Mouse (Mus musculus) neural tube, embryonic 11.5 days (tissue): ENCODE measurements around the gene Efs. TPM values are rescaled to one million over a fixed set of nuclear protein-coding genes. Genes with fewer than 3 reads are reported as not detected.

Experiments
- ATAC-seq: fragments of 200-750 bp; cut with Nextera tagmentation; 2 replicates; pipeline ENCODE4 v1.8.0; 2017; ENCODE audit warnings: moderate number of reproducible peaks, mild to moderate bottlenecking, moderate TSS enrichment, moderate library complexity; ENCODE audit not compliant: insufficient read depth, low FRiP score, low TSS enrichment
- DNase-seq: peaks from one replicate; pipeline ENCODE4 v3.0.0-alpha.2; 2015; ENCODE audit warnings: low spot score
- H3K27ac ChIP-seq: fragments of 300-500 bp; sonication (generic); 2 replicates; pipeline ENCODE4 v1.5.1; 2014; ENCODE audit warnings: low read depth, mild to moderate bottlenecking, low read length
- H3K27me3 ChIP-seq: fragments of 300-500 bp; sonication (generic); 2 replicates; pipeline ENCODE4 v1.6.1; 2014; ENCODE audit warnings: mild to moderate bottlenecking, low read length, mixed read lengths; ENCODE audit not compliant: control insufficient read depth, insufficient read depth
- H3K36me3 ChIP-seq: fragments of 300-500 bp; sonication (generic); 2 replicates; pipeline ENCODE4 v1.6.1; 2014; ENCODE audit warnings: mild to moderate bottlenecking, low read length, moderate library complexity, mixed read lengths; ENCODE audit not compliant: control insufficient read depth, insufficient read depth
- H3K4me1 ChIP-seq: fragments of 300-500 bp; sonication (generic); 2 replicates; pipeline ENCODE4 v1.6.1; 2014; ENCODE audit warnings: low read length, mixed read lengths; ENCODE audit not compliant: control insufficient read depth, insufficient read depth
- H3K4me2 ChIP-seq: fragments of 300-500 bp; sonication (generic); 2 replicates; pipeline ENCODE4 v1.6.1; 2014; ENCODE audit warnings: low read depth, mild to moderate bottlenecking, moderate library complexity
- H3K4me3 ChIP-seq: fragments of 300-500 bp; sonication (generic); 2 replicates; pipeline ENCODE4 v1.5.1; 2014; ENCODE audit warnings: low read depth, low read length
- H3K9ac ChIP-seq: fragments of 300-500 bp; sonication (generic); 2 replicates; pipeline ENCODE4 v1.6.1; 2014; ENCODE audit warnings: mild to moderate bottlenecking, low read length
- H3K9me3 ChIP-seq: fragments of 300-500 bp; sonication (generic); 2 replicates; pipeline ENCODE4 v1.6.1; 2016; ENCODE audit warnings: low read length; ENCODE audit not compliant: control insufficient read depth
- WGBS: fragments of 180-500 bp; shearing (Covaris S2); extraction: QIAGEN DNeasy Blood & Tissue Kit; methylation state at CpG from one replicate; pipeline ENCODE4 v1.1.7; 2014; 5-methylcytosine and 5-hydroxymethylcytosine counted together
- polyA plus RNA-seq: library from polyadenylated mRNA; unstranded; fragments of >200 nt; fragmentation: Nextera tagmentation; extraction: Ambion mirVana; gene quantifications from 2 replicates; pipeline ENCODE4 v1.2.1, GENCODE M21; 2014

The Efs gene
- polyA plus RNA-seq, 1 experiment from 2014 or later, result 29.1 TPM

- WGBS, result 95% methylated on average over 8 of the region's 8 CpGs
- Histone ChIP-seq H3K9ac (no peak overlapping the region), H3K9me3 (no peaks in the 10 kb centered on the region), H3K36me3 (no peaks in the 10 kb centered on the region), H3K27ac (no peak overlapping the region), H3K4me1 (no peaks in the 10 kb centered on the region), H3K4me3 (no peak overlapping the region), H3K4me2 (no peak overlapping the region), H3K27me3 (no peaks in the 10 kb centered on the region)
- no peak for ATAC-seq
- no peak for DNase-seq
Measured at GRCm38 (mm10) chr14:54942479-54942878, 16.6 kb upstream of the Efs start.

GRCm38 (mm10) chr14:54941024-54941978 lies 15.4 kb upstream of the Efs start:
- H3K36me3 ChIP-seq, result no peaks in the 10 kb centered on the region
- no peaks in the 10 kb centered on the region for H3K9me3 ChIP-seq
- H3K4me1 ChIP-seq, result no peaks in the 10 kb centered on the region
- H3K27me3 ChIP-seq, result no peaks in the 10 kb centered on the region
- ATAC-seq (no peak), DNase-seq (no peak)
- WGBS, result 67% methylated on average over 13 of the region's 13 CpGs
- no peak overlapping the region for H3K9ac ChIP-seq
- H3K27ac ChIP-seq, result no peak overlapping the region
- H3K4me2 ChIP-seq, result no peak overlapping the region
- no peak overlapping the region for H3K4me3 ChIP-seq

- Histone ChIP-seq H3K27ac (no peak overlapping the region), H3K36me3 (no peaks in the 10 kb centered on the region), H3K9me3 (no peaks in the 10 kb centered on the region), H3K4me2 (no peak overlapping the region), H3K4me1 (no peaks in the 10 kb centered on the region), H3K4me3 (no peak overlapping the region), H3K27me3 (no peaks in the 10 kb centered on the region), H3K9ac (no peak overlapping the region)
- 93% methylated on average over 3 of the region's 3 CpGs for WGBS
- DNase-seq (no peak), ATAC-seq (no peak)
Measured at GRCm38 (mm10) chr14:54940176-54940530, 14.2 kb upstream of the Efs start.

GRCm38 (mm10) chr14:54939434-54940175 lies 13.7 kb upstream of the Efs start:
- DNase-seq, result peak; percentile 63

GRCm38 (mm10) chr14:54938431-54939219 lies 12.7 kb upstream of the Efs start:
- Histone ChIP-seq H3K4me1 (no peaks in the 10 kb centered on the region), H3K4me2 (no peak overlapping the region), H3K27me3 (no peaks in the 10 kb centered on the region), H3K9ac (no peak overlapping the region), H3K4me3 (no peak overlapping the region), H3K9me3 (no peaks in the 10 kb centered on the region), H3K36me3 (no peaks in the 10 kb centered on the region), H3K27ac (no peak overlapping the region)
- no peak for ATAC-seq
- no peak for DNase-seq
- 82% methylated on average over 15 of the region's 15 CpGs for WGBS

More at GRCm38 (mm10) chr14:54939434-54940175, 13.7 kb upstream of the Efs start:
- no peaks in the 10 kb centered on the region for H3K36me3 ChIP-seq
- no peak overlapping the region for H3K27ac ChIP-seq
- H3K4me1 ChIP-seq, result no peaks in the 10 kb centered on the region
- H3K27me3 ChIP-seq, result no peaks in the 10 kb centered on the region
- H3K9me3 ChIP-seq, result no peaks in the 10 kb centered on the region
- no peak for ATAC-seq
- H3K4me2 ChIP-seq, result no peak overlapping the region
- H3K4me3 ChIP-seq, result no peak overlapping the region
- WGBS, result 51% methylated on average over 12 of the region's 12 CpGs
- H3K9ac ChIP-seq, result no peak overlapping the region

- H3K27me3 ChIP-seq, result no peaks in the 10 kb centered on the region
- no peak overlapping the region for H3K4me2 ChIP-seq
- no peak overlapping the region for H3K27ac ChIP-seq
- no peak for ATAC-seq
- WGBS, result 90% methylated on average over 16 of the region's 16 CpGs
- no peak overlapping the region for H3K9ac ChIP-seq
- H3K4me1 ChIP-seq, result no peaks in the 10 kb centered on the region
- no peaks in the 10 kb centered on the region for H3K36me3 ChIP-seq
- H3K4me3 ChIP-seq, result no peak overlapping the region
- DNase-seq, result no peak
- no peaks in the 10 kb centered on the region for H3K9me3 ChIP-seq
Measured at GRCm38 (mm10) chr14:54937361-54938182, 11.6 kb upstream of the Efs start.

- Histone ChIP-seq H3K4me2 (no peak overlapping the region), H3K27ac (0 out of 2 replicates have a peak overlapping the region, but pooled peaks have one; percentile 51), H3K4me3 (no peak overlapping the region), H3K27me3 (no peaks in the 10 kb centered on the region), H3K9me3 (no peaks in the 10 kb centered on the region), H3K4me1 (no peaks in the 10 kb centered on the region), H3K9ac (no peak overlapping the region), H3K36me3 (no peaks in the 10 kb centered on the region)
- DNase-seq, result no peak
- no peak for ATAC-seq
- WGBS, result 64% methylated on average over 6 of the region's 6 CpGs
Measured at GRCm38 (mm10) chr14:54936831-54937160, 10.9 kb upstream of the Efs start.
